In the genomic region with DNA sequence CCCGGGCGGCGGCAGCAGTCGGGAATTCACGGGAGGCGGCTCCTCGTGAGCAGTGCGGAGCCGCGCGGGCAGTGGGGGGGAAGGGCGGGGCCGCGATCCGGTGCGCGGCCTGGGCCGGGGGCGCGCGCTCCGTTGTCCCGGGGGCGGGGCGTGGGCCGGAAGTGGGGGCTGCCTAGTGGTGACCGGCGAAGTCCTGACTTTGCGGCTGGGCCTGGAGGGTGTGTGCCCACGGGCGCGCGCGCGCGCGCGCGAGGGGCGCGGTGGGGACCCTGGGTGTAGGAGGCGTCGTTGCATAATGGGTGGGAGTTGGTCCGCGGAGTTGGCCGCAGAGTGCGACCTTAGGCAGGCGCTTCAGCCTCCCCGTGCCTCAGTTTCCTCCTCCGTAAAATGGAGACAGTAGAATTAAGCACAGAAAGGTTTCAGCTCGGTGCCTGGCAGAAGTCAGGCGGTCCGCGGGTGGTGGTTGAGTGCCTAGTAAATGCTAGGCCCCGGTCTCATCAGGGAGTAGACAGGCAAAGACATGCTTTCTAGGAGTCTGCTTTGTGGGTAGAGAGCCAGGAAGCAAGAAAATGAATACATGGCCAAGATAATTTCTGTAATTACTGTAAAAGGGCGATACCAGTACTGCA, we compare ENCODE assay signal across 7 mouse cellular contexts. TPM values are rescaled to one million over a fixed set of nuclear protein-coding genes. Genes with fewer than 3 reads are reported as not detected.
DNase-seq lines count a peak whose midpoint lies in the region; ATAC-seq and TF ChIP-seq lines count a peak whose summit lies in the region.

No protein-coding gene starts in this region.

- H3K9ac ChIP-seq in hindbrain, postnatal 0 days (replicated peaks; ENCODE audit: low read length), result peak overlapping the region; percentile 92
- H3K9ac ChIP-seq in lung, embryonic 15.5 days, result peak overlapping the region; percentile 93
- H3K9ac ChIP-seq in stomach, embryonic 14.5 days (replicated peaks; ENCODE audit: low read depth, low read length), result peak overlapping the region; percentile 87

- WGBS in lung, adult 2 months, result 2% methylated on average over 46 of the region's 56 CpGs
- WGBS in hindbrain, postnatal 0 days, result under 1% methylated on average over 42 of the region's 56 CpGs
- under 1% methylated on average over 56 of the region's 56 CpGs for WGBS in lung, embryonic 15.5 days
- WGBS in stomach, embryonic 14.5 days, result under 1% methylated on average over 49 of the region's 56 CpGs

- H3K36me3 ChIP-seq in hindbrain, postnatal 0 days (ENCODE audit: insufficient read depth, low read length), result no peaks in the 10 kb centered on the region
- H3K36me3 ChIP-seq in lung, embryonic 15.5 days, result peaks cover 3% of the 10 kb centered on the region
- H3K36me3 ChIP-seq in stomach, embryonic 14.5 days (ENCODE audit: control insufficient read depth, insufficient read depth, low read length), result 0 out of 2 replicates have a peak, but pooled peaks cover 5% of the 10 kb centered on the region

- TF ChIP-seq POLR2A in lung, adult 2 months (IDR thresholded peaks at IDR 0.05; ENCODE audit: borderline replicate concordance, extremely low read depth, low read depth, low read length), result no peak
- TF ChIP-seq POLR2A in embryonic fibroblast, embryonic 13.5 days (IDR thresholded peaks at IDR 0.05; ENCODE audit: low read depth, low read length), result peak; percentile 39; the same call in 1 of the 2 replicates

- H3K27me3 ChIP-seq in hindbrain, postnatal 0 days (ENCODE audit: insufficient read depth, low read length), result no peaks in the 10 kb centered on the region
- H3K27me3 ChIP-seq in lung, embryonic 15.5 days, result no peaks in the 10 kb centered on the region
- no peaks in the 10 kb centered on the region for H3K27me3 ChIP-seq in stomach, embryonic 14.5 days (ENCODE audit: control insufficient read depth, insufficient read depth, low read length)

- peak overlapping the region; percentile 80 for H3K4me2 ChIP-seq in hindbrain, postnatal 0 days (ENCODE audit: low read depth, low read length)
- peak overlapping the region; percentile 69 for H3K4me2 ChIP-seq in lung, embryonic 15.5 days
- H3K4me2 ChIP-seq in stomach, embryonic 14.5 days (replicated peaks; ENCODE audit: low read depth, low read length), result peak overlapping the region; percentile 85

- peak; percentile 83 for ATAC-seq in hindbrain, postnatal 0 days
- ATAC-seq in lung, embryonic 15.5 days (ENCODE audit: borderline replicate concordance, extremely low read depth, low FRiP score, low TSS enrichment), result peak; percentile 87
- peak; percentile 82 for ATAC-seq in stomach, embryonic 14.5 days (ENCODE audit: insufficient number of reproducible peaks, insufficient read depth, low FRiP score, low read depth)

- no peak for TF ChIP-seq CTCF in lung, adult 2 months (IDR thresholded peaks at IDR 0.05; ENCODE audit: insufficient read depth, low read length)
- TF ChIP-seq CTCF in embryonic fibroblast, embryonic 13.5 days (IDR thresholded peaks at IDR 0.05; ENCODE audit: borderline replicate concordance, insufficient read depth, low read length), result no peak
- TF ChIP-seq CTCF in hindbrain, postnatal 0 days (IDR thresholded peaks at IDR 0.05; ENCODE audit: low read depth), result no peak

- peak overlapping the region; percentile 89 for H3K27ac ChIP-seq in embryonic fibroblast, embryonic 13.5 days (ENCODE audit: insufficient read depth, low read length)
- peak overlapping the region; percentile 97 for H3K27ac ChIP-seq in hindbrain, postnatal 0 days
- H3K27ac ChIP-seq in lung, embryonic 15.5 days, result peak overlapping the region; percentile 92
- H3K27ac ChIP-seq in stomach, embryonic 14.5 days (ENCODE audit: low read length), result peak overlapping the region; percentile 92

- H3K4me3 ChIP-seq in lung, adult 2 months (replicated peaks; ENCODE audit: extremely low read depth, low read depth, low read length), result peak overlapping the region; percentile 86
- H3K4me3 ChIP-seq in embryonic fibroblast, embryonic 13.5 days (ENCODE audit: insufficient read depth, low read length), result peak overlapping the region; percentile 98
- H3K4me3 ChIP-seq in hindbrain, postnatal 0 days (ENCODE audit: low read length), result peak overlapping the region; percentile 87
- peak overlapping the region; percentile 78 for H3K4me3 ChIP-seq in lung, embryonic 15.5 days
- H3K4me3 ChIP-seq in stomach, embryonic 14.5 days (ENCODE audit: low read depth, low read length), result peak overlapping the region; percentile 65

- no peak for DNase-seq in lung, adult 2 months
- no peak for DNase-seq in lung, adult 18-20 months
- DNase-seq in adipocyte (ENCODE audit: low spot score), result peak; percentile 40
- DNase-seq in hindbrain, postnatal 0 days (ENCODE audit: low spot score), result peak; percentile 85

- no peaks in the 10 kb centered on the region for H3K9me3 ChIP-seq in hindbrain, postnatal 0 days (ENCODE audit: low read length)
- H3K9me3 ChIP-seq in lung, embryonic 15.5 days, result no peaks in the 10 kb centered on the region
- no peaks in the 10 kb centered on the region for H3K9me3 ChIP-seq in stomach, embryonic 14.5 days (ENCODE audit: control insufficient read depth, low read depth, low read length)

- H3K4me1 ChIP-seq in lung, adult 2 months (ENCODE audit: control insufficient read depth, insufficient read depth, low read length), result peaks cover 13% of the 10 kb centered on the region
- H3K4me1 ChIP-seq in embryonic fibroblast, embryonic 13.5 days (ENCODE audit: control insufficient read depth, insufficient read depth, low read length), result peaks cover 8% of the 10 kb centered on the region
- peaks cover 20% of the 10 kb centered on the region for H3K4me1 ChIP-seq in hindbrain, postnatal 0 days (ENCODE audit: insufficient read depth, low read length)
- H3K4me1 ChIP-seq in lung, embryonic 15.5 days, result peaks cover 23% of the 10 kb centered on the region
- peaks cover 11% of the 10 kb centered on the region for H3K4me1 ChIP-seq in stomach, embryonic 14.5 days (ENCODE audit: control insufficient read depth, insufficient read depth, low read length)

RNA-seq across cellular contexts. Expression of a gene that starts 0.5 kb away (rescaled TPM):
- 7.4 and 11.5 TPM in 2 replicates for polyA plus RNA-seq in lung, adult 2 months (2012; rRNA removed)
- polyA plus RNA-seq in embryonic fibroblast, embryonic 13.5 days (2011; ENCODE audit: insufficient read length, low read depth, missing spikeins), result 170 and 199 TPM in 2 replicates
- 75.0 and 82.8 TPM in 2 replicates for total RNA-seq in hindbrain, postnatal 0 days (2014; rRNA removed)
- 354 and 355 TPM in 2 replicates for polyA plus RNA-seq in hindbrain, postnatal 0 days (2015; fragmentation: Nextera tagmentation; extraction: Ambion mirVana)
- 257 and 262 TPM in 2 replicates for polyA plus RNA-seq in lung, embryonic 15.5 days (2015; fragmentation: Nextera tagmentation; extraction: Ambion mirVana)
- polyA plus RNA-seq in stomach, embryonic 14.5 days (2014; fragmentation: Nextera tagmentation; extraction: Ambion mirVana), result 243 and 263 TPM in 2 replicates

RNA-seq across cellular contexts. Expression of a gene that starts 38.2 kb away (rescaled TPM):
- polyA plus RNA-seq in lung, adult 2 months (2012; rRNA removed), result 0.19 and 0.33 TPM in 2 replicates
- polyA plus RNA-seq in embryonic fibroblast, embryonic 13.5 days (2011; ENCODE audit: insufficient read length, low read depth, missing spikeins), result 0.32 and 0.72 TPM in 2 replicates
- total RNA-seq in hindbrain, postnatal 0 days (2014; rRNA removed), result not detected in 2 replicates
- 0.04 TPM in 1 of 2 replicates, not detected in the other for polyA plus RNA-seq in hindbrain, postnatal 0 days (2015; fragmentation: Nextera tagmentation; extraction: Ambion mirVana)
- polyA plus RNA-seq in lung, embryonic 15.5 days (2015; fragmentation: Nextera tagmentation; extraction: Ambion mirVana), result 0.08 TPM in 1 of 2 replicates, not detected in the other
- 0.14 and 0.41 TPM in 2 replicates for polyA plus RNA-seq in stomach, embryonic 14.5 days (2014; fragmentation: Nextera tagmentation; extraction: Ambion mirVana)

RNA-seq across cellular contexts. Expression of a gene that starts 45.1 kb away (rescaled TPM):
- 0.09 and 0.12 TPM in 2 replicates for polyA plus RNA-seq in lung, adult 2 months (2012; rRNA removed)
- polyA plus RNA-seq in embryonic fibroblast, embryonic 13.5 days (2011; ENCODE audit: insufficient read length, low read depth, missing spikeins), result not detected in 2 replicates
- total RNA-seq in hindbrain, postnatal 0 days (2014; rRNA removed), result not detected in 2 replicates
- 0.10 TPM in 1 of 2 replicates, not detected in the other for polyA plus RNA-seq in hindbrain, postnatal 0 days (2015; fragmentation: Nextera tagmentation; extraction: Ambion mirVana)
- not detected in 2 replicates for polyA plus RNA-seq in lung, embryonic 15.5 days (2015; fragmentation: Nextera tagmentation; extraction: Ambion mirVana)
- 0.16 TPM in 1 of 2 replicates, not detected in the other for polyA plus RNA-seq in stomach, embryonic 14.5 days (2014; fragmentation: Nextera tagmentation; extraction: Ambion mirVana)

Comparison
In these comparisons a context has a peak if more than half of its experiments do, and no peak if none do; other contexts are left out.
1. RNA of a gene that starts 0.5 kb away (polyA plus RNA-seq): 354 to 355 TPM in hindbrain, postnatal 0 days, 257 to 262 TPM in lung, embryonic 15.5 days, 243 to 263 TPM in stomach, embryonic 14.5 days and 170 to 199 TPM in embryonic fibroblast, embryonic 13.5 days; 7.4 to 11.5 TPM in lung, adult 2 months; every median in the first group is over 10 times any median in the second.
2. DNase-seq: peak in adipocyte (single experiment) and hindbrain, postnatal 0 days (single experiment); none in lung, adult 2 months (single experiment) and lung, adult 18-20 months (0 of 2).
3. Peak in every context shown above with its lines, with median percentiles within 50 percentile points of each other: H3K4me3 ChIP-seq, H3K27ac ChIP-seq, ATAC-seq, H3K4me2 ChIP-seq and H3K9ac ChIP-seq.